Mouse (Mus musculus) heart, embryonic 14.5 days (tissue): ENCODE measurements around the gene Cldn3. TPM values are rescaled to one million over a fixed set of nuclear protein-coding genes. Genes with fewer than 3 reads are reported as not detected.

Experiments
- ATAC-seq: fragments of 200-750 bp; cut with Nextera tagmentation; 2 replicates; pipeline ENCODE4 v1.8.0; 2017; ENCODE audit warnings: low read depth, moderate TSS enrichment; ENCODE audit not compliant: insufficient number of reproducible peaks, insufficient read depth, low FRiP score
- H3K27ac ChIP-seq, 2 experiments: fragments of 200-500 bp in 1 of 2; fragments of 300-500 bp in 1 of 2; sonication (generic) in 1 of 2; replicated peaks in 1 of 2; 2 replicates each; pipeline ENCODE4 v1.5.1; 2012 to 2014; ENCODE audit warnings: low read depth in 2 of 2, low read length in 2 of 2, control low read depth in 1 of 2, mild to moderate bottlenecking in 1 of 2, mixed read lengths in 1 of 2; ENCODE audit not compliant: control insufficient read depth in 1 of 2, insufficient read depth in 1 of 2
- H3K27me3 ChIP-seq: fragments of 300-500 bp; sonication (generic); 2 replicates; pipeline ENCODE4 v1.6.1; 2014; ENCODE audit warnings: mild to moderate bottlenecking, low read length, control low read depth; ENCODE audit not compliant: control insufficient read depth, insufficient read depth
- H3K36me3 ChIP-seq: fragments of 300-500 bp; sonication (generic); 2 replicates; pipeline ENCODE4 v1.6.1; 2014; ENCODE audit warnings: mild to moderate bottlenecking, control low read depth, low read length, mixed read lengths; ENCODE audit not compliant: control insufficient read depth, insufficient read depth
- H3K4me1 ChIP-seq, 2 experiments: fragments of 200-500 bp in 1 of 2; fragments of 300-500 bp in 1 of 2; sonication (generic) in 1 of 2; 2 replicates each; pipeline ENCODE4 v1.6.1; 2012 to 2014; ENCODE audit warnings: low read length in 2 of 2, control low read depth in 1 of 2, mixed read lengths in 1 of 2; ENCODE audit not compliant: control insufficient read depth in 2 of 2, insufficient read depth in 2 of 2
- H3K4me2 ChIP-seq: fragments of 300-500 bp; sonication (generic); 2 replicates; pipeline ENCODE4 v1.6.1; 2014; ENCODE audit warnings: mild to moderate bottlenecking, low read length
- H3K4me3 ChIP-seq, 2 experiments: fragments of 200-500 bp in 1 of 2; fragments of 300-500 bp in 1 of 2; sonication (generic) in 1 of 2; 2 replicates each; pipeline ENCODE4 v1.5.1; 2012 to 2014; ENCODE audit warnings: low read length in 2 of 2, mild to moderate bottlenecking in 2 of 2, control low read depth in 1 of 2, low read depth in 1 of 2, moderate library complexity in 1 of 2; ENCODE audit not compliant: control insufficient read depth in 1 of 2, insufficient read depth in 1 of 2
- H3K9ac ChIP-seq: fragments of 300-500 bp; sonication (generic); 2 replicates; pipeline ENCODE4 v1.6.1; 2014; ENCODE audit warnings: mild to moderate bottlenecking, low read length
- H3K9me3 ChIP-seq: fragments of 300-500 bp; sonication (generic); 2 replicates; pipeline ENCODE4 v1.6.1; 2016; ENCODE audit warnings: low read length, control low read depth; ENCODE audit not compliant: control insufficient read depth
- WGBS: fragments of 180-500 bp; shearing (Covaris S2); extraction: QIAGEN DNeasy Blood & Tissue Kit; methylation state at CpG from one replicate; pipeline ENCODE4 v1.1.7; 2014; 5-methylcytosine and 5-hydroxymethylcytosine counted together
- polyA plus RNA-seq: library from polyadenylated mRNA; unstranded; fragments of >200 nt; fragmentation: Nextera tagmentation; extraction: Ambion mirVana; gene quantifications from 2 replicates; pipeline ENCODE4 v1.2.1, GENCODE M21; 2014

Cldn3 gene
- polyA plus RNA-seq, 1 experiment from 2014 or later = 2.2 TPM

DNA sequence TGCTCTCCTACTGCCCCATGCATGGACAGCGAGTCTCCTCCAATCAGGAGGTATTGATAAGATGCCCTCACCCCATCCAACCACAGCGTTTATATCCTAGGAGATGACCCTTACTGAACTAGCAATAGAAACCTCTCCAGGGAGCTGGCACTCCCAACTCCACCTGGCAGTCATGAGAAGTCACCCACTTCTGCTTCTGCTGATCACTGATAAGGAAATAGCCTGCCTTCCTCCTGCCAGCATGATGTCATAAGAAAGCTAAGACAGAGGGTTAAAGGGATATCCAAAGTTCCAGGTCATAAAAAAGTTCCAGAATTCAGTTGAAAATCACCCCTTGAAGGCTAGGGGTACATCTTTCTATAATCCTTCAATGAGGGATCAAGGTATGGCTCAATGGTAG is 9.8 kb upstream of the Cldn3 start:
- no peak overlapping the region for H3K4me2 ChIP-seq
- no peaks in the 10 kb centered on the region for H3K9me3 ChIP-seq
- H3K27ac ChIP-seq = no peak overlapping the region
- 80% methylated on average over 2 of the region's 2 CpGs for WGBS
- H3K9ac ChIP-seq = no peak overlapping the region
- peaks cover 0 to 4% of the 10 kb centered on the region in 2 experiments; a peak in 1 of 4 replicates for H3K4me1 ChIP-seq
- H3K27me3 ChIP-seq = no peaks in the 10 kb centered on the region
- no peak for ATAC-seq
- H3K4me3 ChIP-seq = no peak overlapping the region
- H3K36me3 ChIP-seq = no peaks in the 10 kb centered on the region

DNA sequence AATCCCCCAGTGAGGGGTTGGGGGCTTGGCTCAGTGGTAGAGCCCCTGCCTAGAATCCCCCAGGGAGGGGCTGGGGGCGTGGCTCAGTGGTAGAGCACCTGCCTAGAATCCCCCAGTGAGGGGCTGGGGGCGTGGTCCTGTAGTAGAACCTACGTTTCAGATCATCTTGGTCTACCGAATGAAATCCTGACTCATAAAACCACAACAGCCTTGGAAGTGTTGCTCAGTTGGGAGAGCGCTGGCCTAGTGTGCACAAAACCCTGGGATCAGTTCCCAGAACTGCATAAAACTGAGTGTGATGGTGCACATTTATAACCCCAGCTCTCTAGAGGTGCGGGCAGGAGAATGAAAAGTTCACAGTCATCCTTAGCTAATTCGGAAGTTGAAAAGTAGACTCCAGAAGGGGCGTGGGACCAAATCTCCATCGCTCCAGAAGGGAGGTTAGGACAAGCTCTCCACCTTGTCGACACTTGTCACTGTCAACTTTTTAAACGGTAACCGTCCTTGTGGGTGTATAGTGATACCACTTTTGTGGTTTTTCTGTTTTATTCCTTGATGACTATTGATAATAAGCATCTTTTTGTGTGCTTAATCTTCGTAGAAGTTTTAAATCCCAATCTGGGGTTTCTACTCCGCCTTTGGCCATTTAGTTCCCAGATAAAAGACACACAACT is 9.3 kb upstream of the Cldn3 start:
- no peak overlapping the region for H3K9ac ChIP-seq
- H3K36me3 ChIP-seq = no peaks in the 10 kb centered on the region
- no peaks in the 10 kb centered on the region for H3K27me3 ChIP-seq
- H3K4me3 ChIP-seq = no peak overlapping the region
- no peak overlapping the region for H3K4me2 ChIP-seq
- no peak overlapping the region for H3K27ac ChIP-seq
- 68% methylated on average over 14 of the region's 14 CpGs for WGBS
- no peak for ATAC-seq
- no peaks in the 10 kb centered on the region for H3K9me3 ChIP-seq
- peaks cover 0 to 4% of the 10 kb centered on the region in 2 experiments; a peak in 1 of 4 replicates for H3K4me1 ChIP-seq

DNA sequence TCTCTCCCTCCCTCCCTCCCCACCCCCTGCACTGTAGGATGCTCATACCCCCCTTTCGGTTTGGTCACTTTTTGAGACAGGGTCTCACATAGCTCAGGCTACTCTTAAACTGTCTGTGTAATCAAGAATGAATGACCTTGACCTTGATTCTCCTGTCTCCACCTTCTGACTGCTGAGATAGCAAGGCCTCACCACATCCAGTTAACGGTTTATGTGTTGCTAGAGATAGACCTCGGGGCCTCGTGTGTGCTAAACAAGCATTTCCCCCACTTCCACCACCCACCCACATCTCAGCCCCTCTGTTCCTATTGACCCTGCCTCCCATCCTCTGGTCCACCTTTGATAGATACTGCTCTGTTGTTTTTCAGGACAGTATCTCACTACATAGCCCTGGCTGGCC is 8.2 kb upstream of the Cldn3 start:
- no peaks in the 10 kb centered on the region for H3K36me3 ChIP-seq
- no peak for ATAC-seq
- no peaks in the 10 kb centered on the region for H3K27me3 ChIP-seq
- H3K4me1 ChIP-seq = peaks cover 0 to 4% of the 10 kb centered on the region in 2 experiments; a peak in 1 of 4 replicates
- no peak overlapping the region for H3K4me2 ChIP-seq
- no peak overlapping the region for H3K9ac ChIP-seq
- H3K9me3 ChIP-seq = no peaks in the 10 kb centered on the region
- H3K27ac ChIP-seq = no peak overlapping the region
- WGBS = 45% methylated on average over 4 of the region's 4 CpGs
- H3K4me3 ChIP-seq = no peak overlapping the region

DNA sequence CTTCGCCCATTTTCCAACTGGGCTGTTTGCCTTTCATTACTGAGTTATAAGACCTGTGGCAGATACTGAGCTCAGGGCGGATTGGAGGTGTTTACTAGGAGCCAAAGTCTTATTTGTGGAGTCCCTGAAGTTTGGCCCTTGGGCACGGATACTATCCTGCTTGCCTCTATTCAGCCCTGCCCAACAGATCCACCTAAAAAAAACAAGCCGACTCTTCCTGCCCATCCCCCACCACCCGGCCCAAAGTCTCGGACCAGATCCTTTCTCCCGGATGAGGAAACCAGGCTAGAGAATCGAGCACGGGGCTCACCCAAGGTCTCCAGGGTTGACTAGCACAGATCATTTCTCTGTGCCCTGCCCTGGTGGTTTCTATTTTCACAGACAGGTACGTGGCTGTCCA is 4.9 kb upstream of the Cldn3 start:
- ATAC-seq = no peak

DNA sequence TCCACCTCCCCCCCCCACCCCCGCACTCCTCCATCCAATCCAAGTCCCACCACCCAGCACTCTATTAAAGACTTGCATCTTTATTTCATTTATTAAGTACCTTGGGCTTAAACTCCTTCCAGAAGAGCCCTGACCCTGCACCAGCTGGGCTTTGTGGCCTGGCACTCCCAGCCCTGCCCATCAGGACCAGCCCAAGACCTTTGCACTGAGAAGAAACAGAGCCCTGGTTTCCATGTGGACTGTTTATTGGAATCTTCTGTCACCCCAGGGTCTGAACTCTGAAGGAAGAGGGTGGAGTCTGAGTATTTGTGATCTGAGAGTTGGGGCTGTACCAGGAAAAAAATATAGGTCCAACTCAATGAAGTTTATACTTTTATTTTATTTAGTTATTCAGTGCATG is 2.9 kb upstream of the Cldn3 start:
- no peak for ATAC-seq
- Histone ChIP-seq H3K9ac (no peak overlapping the region), H3K9me3 (no peaks in the 10 kb centered on the region), H3K27ac (no peak overlapping the region), H3K36me3 (no peaks in the 10 kb centered on the region), H3K4me2 (no peak overlapping the region), H3K4me3 (no peak overlapping the region), H3K27me3 (peaks cover 39% of the 10 kb centered on the region), H3K4me1 (peaks cover 0 to 12% of the 10 kb centered on the region in 2 experiments; a peak in 2 of 4 replicates)
- WGBS = 85% methylated on average over 1 of the region's 1 CpGs

More for the DNA sequence above, 4.9 kb upstream of the Cldn3 start:
- Histone ChIP-seq H3K9ac (no peak overlapping the region), H3K27ac (no peak overlapping the region), H3K4me2 (no peak overlapping the region), H3K9me3 (no peaks in the 10 kb centered on the region), H3K27me3 (peaks cover 19% of the 10 kb centered on the region), H3K4me1 (peaks cover 0 to 3% of the 10 kb centered on the region in 2 experiments; a peak in 1 of 4 replicates), H3K4me3 (no peak overlapping the region), H3K36me3 (no peaks in the 10 kb centered on the region)
- 43% methylated on average over 10 of the region's 10 CpGs for WGBS

DNA sequence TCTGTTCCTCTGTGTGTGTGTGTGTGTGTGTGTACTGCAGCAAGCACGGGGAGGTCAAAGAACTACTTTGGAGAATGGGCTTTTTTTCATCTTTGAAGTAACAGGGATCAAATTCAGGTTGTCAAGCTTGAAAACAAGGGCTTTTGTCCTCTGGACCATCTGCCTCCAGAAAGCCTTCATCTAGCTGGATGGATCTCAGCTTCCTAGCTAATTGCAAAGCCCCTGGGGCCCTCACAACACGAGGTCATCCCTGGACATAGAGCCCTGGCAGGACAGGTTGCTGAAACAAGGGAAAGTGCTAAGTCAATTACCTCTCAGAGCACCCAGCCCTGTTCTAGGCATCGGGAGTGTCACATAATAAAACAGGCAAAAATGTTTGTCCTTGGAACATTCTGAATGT is 2.2 kb upstream of the Cldn3 start:
- H3K4me1 ChIP-seq = peaks cover 0 to 12% of the 10 kb centered on the region in 2 experiments; a peak in 2 of 4 replicates
- H3K36me3 ChIP-seq = no peaks in the 10 kb centered on the region
- no peak overlapping the region for H3K27ac ChIP-seq
- no peak overlapping the region for H3K4me2 ChIP-seq
- H3K9ac ChIP-seq = no peak overlapping the region
- 42% methylated on average over 3 of the region's 3 CpGs for WGBS
- no peaks in the 10 kb centered on the region for H3K9me3 ChIP-seq
- peaks cover 45% of the 10 kb centered on the region for H3K27me3 ChIP-seq
- no peak overlapping the region for H3K4me3 ChIP-seq
- ATAC-seq = no peak

DNA sequence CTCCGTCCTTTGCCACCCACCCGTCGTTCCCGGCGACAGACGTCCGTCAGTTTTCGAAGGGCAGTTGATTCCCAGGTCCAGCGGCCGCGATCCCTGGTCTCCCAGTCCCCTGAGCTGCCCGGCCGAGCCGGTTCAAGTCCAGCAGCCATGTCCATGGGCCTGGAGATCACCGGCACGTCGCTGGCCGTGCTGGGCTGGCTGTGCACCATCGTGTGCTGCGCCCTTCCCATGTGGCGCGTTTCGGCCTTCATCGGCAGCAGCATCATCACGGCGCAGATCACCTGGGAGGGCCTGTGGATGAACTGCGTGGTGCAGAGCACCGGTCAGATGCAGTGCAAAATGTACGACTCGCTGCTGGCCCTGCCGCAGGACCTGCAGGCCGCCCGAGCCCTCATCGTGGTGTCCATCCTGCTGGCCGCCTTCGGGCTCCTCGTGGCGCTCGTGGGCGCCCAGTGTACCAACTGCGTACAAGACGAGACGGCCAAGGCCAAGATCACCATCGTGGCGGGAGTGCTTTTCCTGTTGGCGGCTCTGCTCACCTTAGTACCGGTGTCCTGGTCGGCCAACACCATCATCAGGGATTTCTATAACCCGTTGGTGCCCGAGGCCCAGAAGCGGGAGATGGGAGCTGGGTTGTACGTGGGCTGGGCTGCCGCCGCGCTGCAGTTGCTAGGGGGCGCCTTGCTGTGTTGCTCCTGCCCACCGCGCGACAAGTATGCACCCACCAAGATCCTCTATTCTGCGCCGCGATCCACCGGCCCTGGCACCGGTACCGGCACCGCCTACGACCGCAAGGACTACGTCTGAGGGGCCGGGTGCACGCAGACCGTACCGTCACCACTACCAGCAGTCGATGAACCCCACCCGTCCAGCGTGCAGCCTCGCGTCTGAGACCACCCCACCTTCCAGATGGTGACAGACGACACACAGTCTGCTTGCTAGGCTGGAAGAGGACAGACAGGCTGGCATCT is 569 bp downstream of the Cldn3 start:
- Histone ChIP-seq H3K9ac (peak overlapping the region; percentile 18), H3K9me3 (no peaks in the 10 kb centered on the region), H3K27ac (no peak overlapping the region), H3K4me2 (peak overlapping the region; percentile 60), H3K36me3 (no peaks in the 10 kb centered on the region), H3K4me1 (peaks cover 0 to 12% of the 10 kb centered on the region in 2 experiments; a peak in 2 of 4 replicates), H3K4me3 (peak overlapping the region; percentile 7 to 33), H3K27me3 (peaks cover 48% of the 10 kb centered on the region)
- no peak for ATAC-seq
- WGBS = 6% methylated on average over 79 of the region's 79 CpGs
